Mouse (Mus musculus) spleen, adult 2 months (tissue): ENCODE measurements around the gene Rdh19. TPM values are rescaled to one million over a fixed set of nuclear protein-coding genes. Genes with fewer than 3 reads are reported as not detected.

Experiments used
- DNase-seq, 2 experiments: peaks; one replicate each; pipeline versions ENCODE4 v3.0.0 to v3.0.0-alpha.2; 2012 to 2021; ENCODE audit warnings: low spot score in 2 of 2, low read depth in 1 of 2
- H3K27ac ChIP-seq: fragments of 200-500 bp; 2 replicates; pipeline ENCODE4 v1.5.1; 2012; ENCODE audit warnings: low read length, inconsistent platforms; ENCODE audit not compliant: insufficient read depth
- H3K27me3 ChIP-seq: fragments of 200-500 bp; 2 replicates; pipeline ENCODE4 v1.6.1; 2012; ENCODE audit warnings: mild to moderate bottlenecking, moderate library complexity, low read length, inconsistent platforms; ENCODE audit not compliant: control insufficient read depth, insufficient read depth
- H3K36me3 ChIP-seq: fragments of 200-500 bp; 2 replicates; pipeline ENCODE4 v1.6.1; 2012; ENCODE audit warnings: mild to moderate bottlenecking, low read length, inconsistent platforms; ENCODE audit not compliant: control insufficient read depth, insufficient read depth
- H3K4me1 ChIP-seq: fragments of 200-500 bp; 2 replicates; pipeline ENCODE4 v1.6.1; 2011; ENCODE audit warnings: inconsistent platforms; ENCODE audit not compliant: control insufficient read depth, insufficient read depth, insufficient read length
- H3K4me3 ChIP-seq: fragments of 200-500 bp; 2 replicates; pipeline ENCODE4 v1.5.1; 2011; ENCODE audit warnings: mild to moderate bottlenecking, inconsistent platforms; ENCODE audit not compliant: insufficient read depth, insufficient read length; ENCODE audit errors: extremely low read depth
- CTCF ChIP-seq: fragments of 200-500 bp; IDR thresholded peaks from 2 replicates; pipeline ENCODE4 v1.5.1; 2011; ENCODE audit warnings: mild to moderate bottlenecking, inconsistent platforms; ENCODE audit not compliant: insufficient read depth, insufficient read length, insufficient replicate concordance; ENCODE audit errors: extremely low read depth
- POLR2A ChIP-seq: fragments of 200-500 bp; IDR thresholded peaks from 2 replicates; pipeline ENCODE4 v1.6.1; 2011; ENCODE audit warnings: low read depth, low read length, inconsistent platforms
- WGBS: fragments of 180-500 bp; shearing (Covaris S2); methylation state at CpG from one replicate; pipeline ENCODE4 v1.1.7; 2018; 5-methylcytosine and 5-hydroxymethylcytosine counted together
- polyA plus RNA-seq: library from polyadenylated mRNA; depleted of rRNA; stranded (reverse); fragments of >200 nt; gene quantifications from 2 replicates; pipeline ENCODE4 v1.2.3, GENCODE M21; 2012; rRNA removed

Rdh19 gene
- polyA plus RNA-seq, 1 experiment: not detected

DNA sequence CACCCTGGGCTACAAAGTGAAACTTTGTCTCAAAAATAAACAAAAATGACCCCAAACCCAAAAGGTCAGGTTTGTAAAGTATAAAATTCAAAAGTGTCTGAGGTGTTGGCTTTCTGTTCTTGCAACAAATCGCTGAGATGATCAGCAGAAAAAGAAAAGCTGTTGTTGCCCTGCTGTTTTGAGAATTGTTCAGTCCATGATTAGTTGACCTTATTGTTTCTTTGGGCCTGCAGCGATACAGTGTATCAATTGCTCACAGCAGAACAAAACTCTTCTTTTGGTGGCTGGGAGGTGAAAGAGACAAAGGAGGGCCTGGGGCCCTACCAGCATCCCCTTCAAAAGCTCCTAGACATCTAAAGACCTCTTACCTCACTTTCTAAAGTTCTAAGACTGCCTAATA lies 56.4 kb downstream of the Rdh19 start:
- TF ChIP-seq CTCF (no peak), POLR2A (no peak)
- Histone ChIP-seq H3K27ac (no peak overlapping the region), H3K27me3 (no peaks in the 10 kb centered on the region), H3K4me3 (no peak overlapping the region), H3K4me1 (no peaks in the 10 kb centered on the region; the same call in 1 of the 2 replicates), H3K36me3 (no peaks in the 10 kb centered on the region)
- DNase-seq: no peak
- 87% methylated on average over 2 of the region's 2 CpGs for WGBS

GRCm38 (mm10) chr10:127907386-127907951 lies 57.7 kb downstream of the Rdh19 start:
- Histone ChIP-seq H3K27me3 (no peaks in the 10 kb centered on the region), H3K36me3 (no peaks in the 10 kb centered on the region), H3K4me1 (no peaks in the 10 kb centered on the region; the same call in 1 of the 2 replicates), H3K27ac (no peak overlapping the region), H3K4me3 (no peak overlapping the region)
- TF ChIP-seq CTCF (no peak), POLR2A (no peak)
- no peak for DNase-seq

Other genes with a start within 250 kb of the Rdh19 start
- 98.7 and 99.4 TPM in 2 replicates for gene Lrp1, start 228.8 kb upstream of the Rdh19 start, polyA plus RNA-seq
- gene Stat6, start 206.9 kb upstream of the Rdh19 start, polyA plus RNA-seq: 120 and 126 TPM in 2 replicates
- gene Nemp1, start 183.0 kb upstream of the Rdh19 start, polyA plus RNA-seq: 3.2 and 3.5 TPM in 2 replicates
- 30.6 and 32.7 TPM in 2 replicates for gene Nab2, start 181.4 kb upstream of the Rdh19 start, polyA plus RNA-seq
- 0.13 and 0.21 TPM in 2 replicates for gene Myo1a, start 144.8 kb upstream of the Rdh19 start, polyA plus RNA-seq
- 1.9 and 4.1 TPM in 2 replicates for gene Tac2, start 125.5 kb upstream of the Rdh19 start, polyA plus RNA-seq
- 5.6 and 6.0 TPM in 2 replicates for gene Zbtb39, start 110.4 kb upstream of the Rdh19 start, polyA plus RNA-seq
- 22.5 and 28.8 TPM in 2 replicates for gene Gpr182, start 98.2 kb upstream of the Rdh19 start, polyA plus RNA-seq
- 0.25 and 0.56 TPM in 2 replicates for gene Rdh1, start 90.2 kb upstream of the Rdh19 start, polyA plus RNA-seq
- gene Rdh16f1, start 90.1 kb upstream of the Rdh19 start, polyA plus RNA-seq: 0.60 and 0.94 TPM in 2 replicates
- 0.11 and 0.18 TPM in 2 replicates for gene Rdh9, start 73.5 kb upstream of the Rdh19 start, polyA plus RNA-seq
- 0.04 TPM in 1 of 2 replicates, not detected in the other for gene Rdh16, start 48.8 kb upstream of the Rdh19 start, polyA plus RNA-seq
- gene Rdh16f2, start 16.5 kb downstream of the Rdh19 start, polyA plus RNA-seq: 0.08 TPM in 1 of 2 replicates, not detected in the other
- 0.06 and 0.08 TPM in 2 replicates for gene Rdh7, start 38.9 kb downstream of the Rdh19 start, polyA plus RNA-seq
- gene Sdr9c7, start 48.6 kb downstream of the Rdh19 start, polyA plus RNA-seq: 0.04 and 0.15 TPM in 2 replicates
- not detected in 2 replicates for gene Hsd17b6, start 157.7 kb downstream of the Rdh19 start, polyA plus RNA-seq
- 3.9 and 4.2 TPM in 2 replicates for gene Prim1, start 165.2 kb downstream of the Rdh19 start, polyA plus RNA-seq
- 124 and 171 TPM in 2 replicates for gene Naca, start 185.6 kb downstream of the Rdh19 start, polyA plus RNA-seq
- 20.2 and 59.3 TPM in 2 replicates for gene Ptges3, start 209.0 kb downstream of the Rdh19 start, polyA plus RNA-seq
- 803 and 1,529 TPM in 2 replicates for gene Atp5b, start 233.3 kb downstream of the Rdh19 start, polyA plus RNA-seq
- gene Baz2a, start 241.6 kb downstream of the Rdh19 start, polyA plus RNA-seq: 39.0 and 43.3 TPM in 2 replicates